Mouse (Mus musculus) embryonic fibroblast, embryonic 13.5 days (primary cell): ENCODE results near the gene Pdap1. TPM values are rescaled to one million over a fixed set of nuclear protein-coding genes. Genes with fewer than 3 reads are reported as not detected.

Source experiments
- H3K27ac ChIP-seq: 2 replicates; pipeline ENCODE4 v1.5.1; 2012; ENCODE audit warnings: low read length, control low read depth, inconsistent platforms; ENCODE audit not compliant: insufficient read depth
- H3K4me1 ChIP-seq: 2 replicates; pipeline ENCODE4 v1.6.1; 2011; ENCODE audit warnings: low read length; ENCODE audit not compliant: control insufficient read depth, insufficient read depth
- H3K4me3 ChIP-seq: 2 replicates; pipeline ENCODE4 v1.5.1; 2011; ENCODE audit warnings: mild to moderate bottlenecking, control low read depth, low read length; ENCODE audit not compliant: insufficient read depth
- CTCF ChIP-seq: IDR thresholded peaks from 2 replicates; pipeline ENCODE4 v1.5.1; 2011; ENCODE audit warnings: mild to moderate bottlenecking, control low read depth, low read length, moderate library complexity, borderline replicate concordance; ENCODE audit not compliant: insufficient read depth
- POLR2A ChIP-seq: IDR thresholded peaks from 2 replicates; pipeline ENCODE4 v1.6.1; 2011; ENCODE audit warnings: low read depth, mild to moderate bottlenecking, control low read depth, low read length, moderate library complexity
- polyA plus RNA-seq: library from polyadenylated mRNA; stranded (reverse); fragments of >200 nt; gene quantifications from 2 replicates; pipeline ENCODE4 v1.2.4, GENCODE M21; 2011; ENCODE audit warnings: low read depth; ENCODE audit not compliant: missing spikeins, insufficient read length

Pdap1 gene
- polyA plus RNA-seq = 144 and 168 TPM in 2 replicates

DNA sequence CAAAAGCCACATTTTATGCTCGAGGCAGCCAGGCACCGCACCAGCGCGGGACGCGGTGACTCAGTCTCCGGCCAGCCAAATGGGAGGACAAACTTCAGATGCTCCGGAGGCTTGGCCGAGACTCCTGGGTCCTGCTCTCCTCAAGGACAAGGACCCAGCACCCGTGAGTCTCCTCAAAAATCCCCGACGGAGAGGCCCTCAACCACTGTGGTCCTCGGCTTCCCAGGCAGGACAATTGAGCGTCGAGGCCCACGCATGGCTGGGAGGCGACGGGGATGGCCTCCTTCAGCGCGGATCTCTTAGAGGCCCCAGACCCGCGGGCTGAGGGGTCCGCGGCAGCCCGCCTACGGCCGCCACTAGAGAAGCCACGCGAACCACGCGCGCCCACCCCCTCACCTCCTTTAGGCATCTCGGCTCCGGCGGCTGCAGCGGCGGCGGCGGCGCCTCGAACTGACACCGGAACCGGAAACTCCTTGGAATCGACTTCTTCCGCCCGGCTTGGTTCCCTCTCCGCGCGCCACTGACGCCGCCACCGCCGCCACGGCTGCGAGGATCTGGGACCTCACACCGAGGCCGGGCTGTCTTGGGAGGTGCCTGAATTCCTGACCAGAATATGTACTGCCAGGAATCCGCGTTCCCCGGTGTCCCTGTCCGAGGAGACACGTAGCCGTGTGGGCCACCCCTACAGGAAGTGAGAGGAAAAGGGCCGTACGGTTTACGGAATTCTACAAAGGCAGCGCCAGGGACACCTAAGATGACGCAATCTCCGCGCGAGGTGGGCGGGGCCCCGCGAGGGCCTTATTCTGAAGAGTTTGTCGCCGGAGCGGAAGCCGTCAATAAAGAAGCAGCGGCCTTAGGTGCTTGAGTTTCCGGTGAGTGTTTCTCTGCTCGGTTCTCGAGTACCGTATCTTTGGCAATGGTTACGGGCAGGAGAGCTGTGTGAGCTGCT is at the start of gene Pdap1, which contains the start of gene Bud31:
Gene Pdap1, minus strand, starts transcription at position 668 of the 949 bp plus-strand sequence.
Gene Bud31, plus strand, starts transcription at position 792 of the 949 bp plus-strand sequence.
- Histone ChIP-seq H3K4me3 (peak within 1 kb of the TSS; percentile 97), H3K4me1 (peaks cover 12% of the 10 kb centered on the region)
- TF ChIP-seq CTCF (no peak), POLR2A (peak; percentile 92)

DNA sequence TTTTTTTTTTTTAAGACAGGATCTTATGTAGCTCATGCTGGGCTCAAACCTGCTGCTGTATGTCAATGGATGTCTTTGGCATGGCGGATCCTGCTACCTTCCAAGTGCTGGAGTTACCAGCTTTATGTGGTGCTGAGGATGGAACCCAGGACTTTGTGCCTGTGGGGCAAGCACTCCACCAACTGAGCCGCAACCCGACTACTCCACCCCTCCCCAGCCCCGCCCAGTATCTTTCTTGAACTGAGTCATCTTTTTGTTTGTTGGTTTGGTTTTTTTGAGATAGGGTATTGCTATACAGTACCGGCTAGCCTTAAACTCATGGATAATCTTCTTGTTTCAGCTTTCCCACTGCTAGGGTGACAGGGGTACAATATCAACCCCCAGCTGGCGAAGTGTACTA is 49.4 kb upstream of the Pdap1 start:
- Histone ChIP-seq H3K4me3 (no peak overlapping the region), H3K4me1 (peaks cover 8% of the 10 kb centered on the region)
- TF ChIP-seq CTCF (no peak), POLR2A (no peak)

More for the DNA sequence above, at the start of gene Pdap1, which contains the start of gene Bud31:
- peak within 1 kb of the TSS; percentile 83 for H3K27ac ChIP-seq

DNA sequence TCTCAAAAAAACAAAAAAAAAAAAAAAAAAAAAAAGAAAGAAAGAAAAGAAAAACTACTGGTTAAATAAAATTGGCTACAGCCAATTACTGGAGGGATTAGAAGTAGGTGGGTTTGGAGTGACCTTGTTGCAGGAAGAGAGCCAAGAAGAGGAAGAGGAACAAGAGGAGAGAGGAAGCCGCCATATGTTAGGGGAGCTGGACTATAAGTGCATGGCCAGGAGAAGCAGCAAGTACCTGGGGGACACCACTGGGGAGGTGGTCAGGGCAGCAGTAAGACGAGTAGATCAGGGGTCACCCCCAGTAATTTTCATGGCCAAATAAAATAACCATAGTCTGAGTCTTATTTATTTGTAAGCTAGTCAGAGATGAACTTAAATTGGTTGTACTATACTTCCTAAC is 45.2 kb upstream of the Pdap1 start:
- peaks cover 6% of the 10 kb centered on the region for H3K4me1 ChIP-seq
- H3K27ac ChIP-seq = no peak overlapping the region
- H3K4me3 ChIP-seq = no peak overlapping the region
- TF ChIP-seq POLR2A (no peak), CTCF (no peak)

More for the DNA sequence above, 49.4 kb upstream of the Pdap1 start:
- H3K27ac ChIP-seq = no peak overlapping the region

DNA sequence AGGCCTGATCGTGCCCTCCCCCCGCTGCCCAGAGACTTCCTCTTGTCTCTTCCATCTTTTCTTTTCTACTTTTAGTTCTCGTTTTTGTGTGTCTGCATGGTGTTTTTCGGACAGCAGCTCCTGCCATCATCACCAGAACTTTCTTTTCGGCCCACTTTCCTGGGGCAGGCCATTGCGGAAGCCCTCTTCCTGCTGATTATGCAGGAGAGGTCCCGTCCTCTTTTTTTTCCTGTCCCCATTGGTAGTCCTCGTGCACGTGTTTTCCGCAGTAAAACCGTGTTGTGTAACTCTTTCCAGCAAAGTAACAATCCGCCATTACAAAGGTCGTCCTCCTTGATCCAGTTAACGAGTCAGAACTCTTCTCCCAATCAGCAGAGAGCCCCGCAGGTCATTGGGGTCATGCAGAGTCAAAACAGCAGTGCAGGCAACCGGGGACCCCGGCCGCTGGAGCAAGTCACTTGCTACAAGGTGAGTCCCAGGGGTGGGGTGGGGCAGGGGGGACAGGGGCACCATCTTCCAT is 38.5 kb upstream of the Pdap1 start:
- Histone ChIP-seq H3K4me3 (no peak overlapping the region), H3K4me1 (no peaks in the 10 kb centered on the region), H3K27ac (no peak overlapping the region)
- TF ChIP-seq CTCF (no peak), POLR2A (no peak)

DNA sequence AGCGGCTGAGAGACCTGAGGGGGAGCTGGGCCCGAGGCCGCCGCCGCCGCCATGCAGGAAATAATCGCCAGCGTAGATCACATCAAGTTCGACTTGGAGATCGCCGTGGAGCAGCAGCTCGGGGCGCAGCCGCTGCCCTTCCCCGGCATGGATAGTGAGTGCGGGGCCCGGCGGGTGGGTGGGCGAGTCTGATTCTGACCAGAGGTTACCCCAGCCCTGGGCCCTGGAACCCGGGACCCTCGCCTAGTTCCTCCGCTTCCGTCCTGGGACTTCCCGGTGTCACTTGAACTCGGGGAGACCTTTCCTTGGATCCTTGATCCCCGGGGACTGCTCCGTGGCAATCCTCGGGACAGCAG is 27.2 kb upstream of the Pdap1 start:
- no peaks in the 10 kb centered on the region for H3K4me1 ChIP-seq
- H3K4me3 ChIP-seq = peak overlapping the region; percentile 100
- TF ChIP-seq CTCF (no peak), POLR2A (no peak; the same call in 1 of the 2 replicates)
- H3K27ac ChIP-seq = peak overlapping the region; percentile 6; the same call in 1 of the 2 replicates

DNA sequence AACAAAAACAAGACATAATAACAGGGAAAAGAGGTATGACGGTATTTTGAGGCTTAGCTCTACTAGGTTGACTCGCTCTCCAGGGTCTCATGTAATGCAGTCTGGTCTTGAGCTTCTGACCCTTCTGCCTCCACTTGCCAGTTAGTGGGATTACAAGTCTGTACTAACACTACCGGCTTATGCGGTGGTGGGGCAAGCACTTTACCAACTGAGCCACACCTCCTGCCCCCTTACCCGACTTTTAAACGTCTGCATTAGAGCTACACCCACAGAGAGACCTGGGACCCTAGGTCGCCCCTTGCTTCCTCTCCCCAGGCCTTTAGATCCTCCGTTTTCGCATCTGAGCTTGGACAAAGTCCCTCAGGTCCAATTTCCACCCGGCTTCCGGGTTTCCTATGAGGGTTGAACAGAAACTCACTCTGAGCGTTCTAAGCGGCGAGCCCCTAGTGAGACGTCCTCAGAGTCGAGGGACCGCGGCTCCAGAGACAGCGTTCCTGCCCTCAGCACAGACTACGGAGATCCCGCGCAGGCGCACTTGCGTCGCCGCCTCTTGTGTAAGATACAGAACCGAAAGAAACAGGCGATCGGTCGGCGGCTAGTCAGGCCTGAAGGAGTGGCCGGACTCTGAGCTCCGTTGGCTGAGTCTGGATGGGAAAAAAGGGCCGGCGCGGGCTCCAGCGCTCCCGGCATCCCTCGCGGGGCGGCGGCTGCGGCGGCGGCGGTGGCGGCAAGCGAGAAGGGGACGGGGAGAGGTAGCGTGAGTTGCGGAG is 26.7 kb upstream of the Pdap1 start, which contains the start of the genes Ptcd1 and Cpsf4:
Gene Ptcd1, minus strand, starts transcription at position 573 of the 770 bp plus-strand sequence.
Gene Cpsf4, plus strand, starts transcription at position 678 of the 770 bp plus-strand sequence.
- Histone ChIP-seq H3K4me1 (no peaks in the 10 kb centered on the region), H3K27ac (peak within 1 kb of the TSS; percentile 66), H3K4me3 (peak within 1 kb of the TSS; percentile 100)
- TF ChIP-seq CTCF = no peak
- TF ChIP-seq POLR2A = peak; percentile 90

DNA sequence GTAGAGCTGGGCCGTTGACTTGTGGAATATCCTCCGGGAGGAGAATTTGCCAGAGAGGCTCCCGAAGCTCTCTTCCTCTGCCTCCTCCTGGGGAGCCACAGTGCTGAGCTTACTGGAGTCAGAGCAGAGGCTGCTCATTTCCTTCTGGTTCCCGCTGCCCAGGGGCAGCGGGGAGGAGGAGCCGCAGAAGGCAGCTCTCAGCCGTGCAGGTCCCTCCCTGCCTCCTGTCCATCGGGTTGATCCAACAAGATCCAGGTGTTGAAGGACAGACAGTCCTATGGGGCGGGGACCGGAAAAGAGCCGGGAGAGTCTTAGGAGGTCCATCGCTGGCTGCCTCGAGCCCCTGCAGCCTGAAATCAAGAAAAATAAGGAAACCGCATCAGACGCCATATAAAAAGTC is 25.1 kb upstream of the Pdap1 start:
- no peaks in the 10 kb centered on the region for H3K4me1 ChIP-seq
- H3K27ac ChIP-seq = no peak overlapping the region
- TF ChIP-seq CTCF (no peak), POLR2A (no peak)
- no peak overlapping the region for H3K4me3 ChIP-seq

DNA sequence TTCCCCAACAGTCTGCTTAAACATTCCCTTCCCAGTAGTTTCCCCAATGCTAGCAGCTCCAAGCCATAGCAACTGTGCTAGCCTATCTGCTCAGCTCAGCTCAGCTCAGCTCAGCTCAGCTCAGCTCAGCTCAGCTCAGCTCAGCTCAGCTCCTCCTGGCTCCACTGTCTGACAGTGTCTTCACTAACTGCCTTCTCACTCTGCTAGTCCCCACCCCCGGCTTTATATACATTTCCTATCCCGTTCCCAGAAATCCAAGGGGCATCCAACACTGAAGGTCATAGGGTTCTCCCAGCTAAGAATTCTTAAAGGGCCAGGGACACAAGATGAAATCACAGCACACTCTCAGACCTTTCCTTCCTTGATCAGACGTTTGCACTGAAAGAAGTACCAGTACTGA is 24.7 kb upstream of the Pdap1 start:
- no peak overlapping the region for H3K27ac ChIP-seq
- no peaks in the 10 kb centered on the region for H3K4me1 ChIP-seq
- TF ChIP-seq POLR2A (no peak), CTCF (no peak)
- no peak overlapping the region for H3K4me3 ChIP-seq

DNA sequence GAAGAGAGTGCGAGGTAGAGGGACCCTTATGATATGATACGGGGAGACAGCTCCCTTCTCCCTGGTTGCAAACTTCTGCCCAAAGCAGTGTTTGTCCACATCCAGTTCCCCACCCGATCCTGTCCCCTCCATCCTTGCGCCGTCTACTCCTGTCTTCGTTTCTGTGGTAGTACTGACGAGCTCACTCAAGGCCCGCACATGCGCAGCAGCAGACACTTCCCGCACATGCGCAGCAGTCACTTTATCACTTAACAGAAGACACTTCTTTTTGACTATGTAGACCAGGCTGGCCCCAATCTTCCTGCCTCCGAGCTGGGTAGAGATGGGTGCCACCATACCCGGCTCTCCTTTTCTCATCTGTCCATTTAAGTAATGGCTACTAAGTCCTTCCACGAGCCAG is 21.3 kb upstream of the Pdap1 start:
- TF ChIP-seq CTCF (no peak), POLR2A (no peak)
- Histone ChIP-seq H3K27ac (no peak overlapping the region), H3K4me3 (no peak overlapping the region), H3K4me1 (no peaks in the 10 kb centered on the region)
